ENCODE assay signal across 8 mouse cellular contexts in the genomic region with DNA sequence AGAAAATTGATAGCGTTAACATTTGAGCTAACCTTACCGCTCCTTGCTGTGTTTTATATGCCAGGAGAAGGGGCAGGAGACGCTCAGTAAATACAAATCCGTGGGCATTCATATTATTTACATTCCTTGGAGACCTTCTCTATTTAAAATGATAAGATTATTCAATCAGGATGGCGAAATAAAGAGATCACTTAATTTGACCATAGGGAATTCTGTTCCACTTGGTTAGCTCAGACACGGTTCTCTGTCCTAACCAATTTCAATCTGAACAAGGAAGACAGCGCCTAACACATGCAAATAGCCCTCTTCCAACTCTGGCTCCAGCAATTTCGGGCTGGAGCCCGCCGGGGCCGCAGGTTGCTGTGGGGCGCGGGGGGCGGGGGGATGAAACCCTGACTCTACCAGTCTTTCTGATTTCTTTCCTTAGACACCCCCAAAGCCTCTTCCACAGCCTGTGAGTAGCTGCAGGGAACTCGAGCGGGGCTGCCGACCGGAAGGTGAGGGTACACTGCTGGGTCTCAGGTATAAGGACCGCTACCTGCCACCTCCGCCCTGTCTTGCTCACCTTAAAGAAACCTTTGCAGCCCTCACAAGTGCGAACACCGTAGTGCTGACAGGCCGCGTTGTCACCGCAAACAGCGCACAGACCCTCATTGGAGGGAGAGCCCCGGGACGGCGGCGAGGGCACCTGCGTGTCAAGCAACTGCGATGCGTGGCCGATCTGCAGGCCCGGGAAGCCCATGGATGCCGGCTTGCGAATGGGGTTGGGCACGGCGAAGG. TPM values are rescaled to one million over a fixed set of nuclear protein-coding genes. Genes with fewer than 3 reads are reported as not detected.
DNase-seq lines count a peak whose midpoint lies in the region; ATAC-seq lines count a peak whose summit lies in the region.
"Had no signal": no experiment of that assay in that cellular context is flagged by ENCODE, and none has a peak within 500 bp of the region (broad histone marks: within the 10 kb centered on the region; RNA-seq: fewer than 3 reads in every experiment).

No protein-coding gene starts in this region.

- no peak for ATAC-seq in kidney, embryonic 15.5 days (replicated peaks; ENCODE audit: low FRiP score)
- ATAC-seq in forebrain, embryonic 11.5 days (replicated peaks; ENCODE audit: low FRiP score), result no peak
- no peak for ATAC-seq in neural tube, embryonic 15.5 days (ENCODE audit: low FRiP score)
- ATAC-seq: inflammation-experienced regulatory T-cells, adult 6 months had no signal

- peaks cover 87% of the 10 kb centered on the region for H3K27me3 ChIP-seq in kidney, embryonic 15.5 days
- H3K27me3 ChIP-seq in forebrain, embryonic 11.5 days (ENCODE audit: control insufficient read depth, insufficient read depth, low read length), result peaks cover 62% of the 10 kb centered on the region
- peaks cover 76% of the 10 kb centered on the region for H3K27me3 ChIP-seq in limb, embryonic 10.5 days (ENCODE audit: low read depth, poor library complexity, severe bottlenecking)
- H3K27me3 ChIP-seq in neural tube, embryonic 15.5 days (replicated peaks), result peaks cover 82% of the 10 kb centered on the region

- peaks cover 38% of the 10 kb centered on the region for H3K4me1 ChIP-seq in kidney, embryonic 15.5 days
- H3K4me1 ChIP-seq in forebrain, embryonic 11.5 days (replicated peaks; ENCODE audit: control insufficient read depth, insufficient read depth, low read length), result peaks cover 19% of the 10 kb centered on the region
- H3K4me1 ChIP-seq in limb, embryonic 10.5 days, result peaks cover 44% of the 10 kb centered on the region
- H3K4me1 ChIP-seq in neural tube, embryonic 15.5 days, result peaks cover 43% of the 10 kb centered on the region

- H3K9ac ChIP-seq in kidney, embryonic 15.5 days, result no peak overlapping the region
- H3K9ac ChIP-seq in forebrain, embryonic 11.5 days (ENCODE audit: low read length), result no peak overlapping the region
- H3K9ac ChIP-seq in neural tube, embryonic 15.5 days (replicated peaks), result no peak overlapping the region

- no peak for DNase-seq in kidney, postnatal 10 days
- peak; percentile 68 for DNase-seq in forebrain, embryonic 11.5 days (ENCODE audit: low spot score)
- DNase-seq in limb, embryonic 10.5 days (ENCODE audit: low spot score), result no peak
- no peak for DNase-seq in adipocyte (ENCODE audit: low spot score)
- no peak for DNase-seq in gastrocnemius, postnatal 36 days

- intact Hi-C loops in gastrocnemius, postnatal 36 days (cut with DNase I), result loop anchor here (10.0 kb wide), 1 partner anchor 204 kb away; no protein-coding TSS in a partner anchor

- H3K4me3 ChIP-seq in kidney, embryonic 15.5 days (replicated peaks), result peak overlapping the region; percentile 17
- peak overlapping the region; percentile 16 for H3K4me3 ChIP-seq in forebrain, embryonic 11.5 days (ENCODE audit: low read depth, low read length)
- peak overlapping the region; percentile 20; the same call in 1 of the 2 replicates for H3K4me3 ChIP-seq in limb, embryonic 10.5 days
- peak overlapping the region; percentile 81 for H3K4me3 ChIP-seq in neural tube, embryonic 15.5 days (replicated peaks)

- H3K4me2 ChIP-seq in kidney, embryonic 15.5 days, result peak overlapping the region; percentile 32
- H3K4me2 ChIP-seq in forebrain, embryonic 11.5 days (ENCODE audit: low read depth, low read length, severe bottlenecking), result peak overlapping the region; percentile 24; the same call in 1 of the 2 replicates
- H3K4me2 ChIP-seq in neural tube, embryonic 15.5 days, result peak overlapping the region; percentile 28

- H3K36me3 ChIP-seq in kidney, embryonic 15.5 days, result no peaks in the 10 kb centered on the region
- no peaks in the 10 kb centered on the region for H3K36me3 ChIP-seq in forebrain, embryonic 11.5 days (ENCODE audit: control insufficient read depth, insufficient read depth, low read length)
- peaks cover 8% of the 10 kb centered on the region; the same call in 1 of the 2 replicates for H3K36me3 ChIP-seq in limb, embryonic 10.5 days
- H3K36me3 ChIP-seq in neural tube, embryonic 15.5 days, result no peaks in the 10 kb centered on the region

- no peak overlapping the region for H3K27ac ChIP-seq in kidney, embryonic 15.5 days
- H3K27ac ChIP-seq in forebrain, embryonic 11.5 days (ENCODE audit: low read depth, low read length), result no peak overlapping the region
- H3K27ac ChIP-seq in limb, embryonic 10.5 days, result no peak overlapping the region
- no peak overlapping the region for H3K27ac ChIP-seq in neural tube, embryonic 15.5 days (replicated peaks)

- 10% methylated on average over 39 of the region's 39 CpGs for WGBS in kidney, embryonic 15.5 days
- WGBS in forebrain, embryonic 11.5 days, result 4% methylated on average over 39 of the region's 39 CpGs
- 3% methylated on average over 39 of the region's 39 CpGs for WGBS in limb, embryonic 10.5 days
- 4% methylated on average over 39 of the region's 39 CpGs for WGBS in neural tube, embryonic 15.5 days

- H3K9me3 ChIP-seq in kidney, embryonic 15.5 days (replicated peaks), result no peaks in the 10 kb centered on the region
- no peaks in the 10 kb centered on the region; the same call in 1 of the 2 replicates for H3K9me3 ChIP-seq in forebrain, embryonic 11.5 days (ENCODE audit: control insufficient read depth, low read length)
- no peaks in the 10 kb centered on the region for H3K9me3 ChIP-seq in limb, embryonic 10.5 days (replicated peaks)
- H3K9me3 ChIP-seq in neural tube, embryonic 15.5 days (replicated peaks), result no peaks in the 10 kb centered on the region

RNA-seq across cellular contexts. Expression of a gene that starts 12.6 kb away (rescaled TPM):
- polyA plus RNA-seq in kidney, embryonic 15.5 days (2015; fragmentation: Nextera tagmentation; extraction: Ambion mirVana), result 4.2 and 4.6 TPM in 2 replicates
- polyA plus RNA-seq in forebrain, embryonic 11.5 days (2014; fragmentation: Nextera tagmentation; extraction: Ambion mirVana), result 14.9 and 15.7 TPM in 2 replicates
- polyA plus RNA-seq in limb, embryonic 10.5 days (2016; fragmentation: Nextera tagmentation; extraction: Ambion mirVana), result 5.8 and 8.7 TPM in 2 replicates
- polyA plus RNA-seq in neural tube, embryonic 15.5 days (2015; fragmentation: Nextera tagmentation; extraction: Ambion mirVana), result 16.8 and 21.0 TPM in 2 replicates
- total RNA-seq in gastrocnemius, postnatal 36 days (2021), result 1 to 10 TPM; 1.1 to 1.5 TPM

Comparison
In these comparisons a context has a peak if more than half of its experiments do, and no peak if none do; other contexts are left out.
1. H3K4me3 ChIP-seq: peak in every context shown above with its lines; median percentile 81 in neural tube, embryonic 15.5 days; 20 in limb, embryonic 10.5 days; 17 in kidney, embryonic 15.5 days; 16 in forebrain, embryonic 11.5 days.